Mouse (Mus musculus): ENCODE results near the gene Hmga1b.
A peak's percentile ranks its signal among the peaks of the same experiment; 100 is the strongest.
"Not testable (repeated sequence)": the region's sequence is repeated elsewhere in the genome, so short reads cannot be mapped to it uniquely, and the experiment has no call there.

Gene Hmga1b

DNA sequence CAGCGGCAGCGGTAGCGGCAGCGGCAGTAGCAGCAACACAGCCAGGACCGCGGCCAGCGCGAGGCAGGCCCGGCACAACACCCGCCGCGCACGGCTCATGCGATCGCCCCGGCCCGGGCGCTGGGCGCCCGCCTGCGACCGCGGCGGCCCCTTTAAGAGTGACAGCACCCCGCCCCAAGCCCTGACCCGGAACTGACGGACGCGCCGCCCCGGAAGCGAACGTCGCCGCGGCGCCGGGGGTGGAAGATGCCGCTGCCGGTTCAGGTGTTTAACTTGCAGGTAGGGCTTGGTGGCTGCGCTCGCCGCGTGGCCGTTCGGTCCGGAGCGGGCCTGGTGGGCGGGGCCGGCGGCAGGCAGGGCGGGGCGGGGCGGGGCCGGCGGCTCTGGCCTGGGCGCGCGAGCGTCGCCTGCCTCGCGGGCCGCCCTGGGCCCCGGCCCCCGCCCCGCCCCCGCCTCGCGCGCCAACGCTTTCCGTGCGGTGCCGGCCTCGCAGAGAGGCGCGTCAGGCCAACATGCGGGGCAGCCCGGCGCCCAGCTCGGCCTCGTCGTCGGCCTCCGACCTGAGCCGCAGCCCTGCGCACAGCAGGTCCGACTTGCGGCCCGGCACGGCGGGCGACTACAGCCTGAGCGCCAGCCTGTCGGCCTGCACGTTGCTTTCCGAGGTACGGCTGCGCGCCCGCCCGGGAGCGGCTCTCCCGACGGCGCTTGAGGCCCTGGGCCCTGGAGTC lies 21.6 kb downstream of the Hmga1b start, which contains the start of the genes Rfng and Gps1:
TSS of gene Rfng (minus strand) at position 144 of the 728 bp plus-strand sequence.
TSS of gene Gps1 (plus strand) at position 209 of the 728 bp plus-strand sequence.
- peak; percentile 89 for DNase-seq

DNA sequence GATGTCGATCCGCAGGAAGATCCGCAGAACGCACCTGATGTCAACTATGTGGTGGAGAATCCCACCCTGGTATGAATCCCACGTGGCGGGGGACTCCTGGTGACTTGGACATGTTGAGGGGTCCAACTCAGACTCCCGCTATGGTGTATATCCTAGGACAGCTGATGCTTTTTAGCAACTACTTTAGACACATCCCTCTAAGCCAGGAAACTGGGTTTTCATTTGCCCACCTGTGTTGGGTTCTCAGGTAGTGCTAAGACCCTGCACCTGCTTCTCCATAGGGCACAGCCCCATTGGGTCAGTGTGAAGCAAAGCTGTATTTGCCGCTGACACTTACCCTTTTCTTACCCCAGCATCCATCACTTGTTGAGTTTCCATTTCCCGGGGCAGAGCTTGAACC lies 22.6 kb downstream of the Hmga1b start:
- DNase-seq: no peak

GRCm38 (mm10) chr11:120788460-120788859 lies 25.9 kb downstream of the Hmga1b start:
- not testable (repeated sequence) for DNase-seq

DNA sequence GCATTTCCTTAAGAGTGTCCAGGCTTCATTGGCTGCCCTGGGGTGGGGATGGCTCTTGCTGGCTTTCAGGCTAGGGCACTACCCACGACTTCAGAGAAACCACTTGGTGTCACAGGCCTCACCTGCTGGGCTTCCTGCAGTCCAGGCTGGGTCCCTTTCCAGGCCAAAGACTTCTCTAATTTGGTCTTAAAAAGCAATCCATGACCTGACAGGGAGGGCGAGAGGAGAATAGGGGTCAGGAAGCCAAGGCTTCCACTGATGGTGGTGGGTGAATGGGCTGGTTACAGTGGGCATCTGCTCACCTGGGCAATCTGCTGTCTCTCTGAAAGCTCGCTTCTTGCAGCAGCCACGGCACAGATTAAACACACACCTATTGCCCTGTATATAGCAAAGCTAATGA lies 26.8 kb downstream of the Hmga1b start:
- DNase-seq: no peak

- DNase-seq: no peak
Measured at GRCm38 (mm10) chr11:120789810-120790209, 27.2 kb downstream of the Hmga1b start.

- no peak for DNase-seq
Measured at GRCm38 (mm10) chr11:120792652-120793051, 30.1 kb downstream of the Hmga1b start.

DNA sequence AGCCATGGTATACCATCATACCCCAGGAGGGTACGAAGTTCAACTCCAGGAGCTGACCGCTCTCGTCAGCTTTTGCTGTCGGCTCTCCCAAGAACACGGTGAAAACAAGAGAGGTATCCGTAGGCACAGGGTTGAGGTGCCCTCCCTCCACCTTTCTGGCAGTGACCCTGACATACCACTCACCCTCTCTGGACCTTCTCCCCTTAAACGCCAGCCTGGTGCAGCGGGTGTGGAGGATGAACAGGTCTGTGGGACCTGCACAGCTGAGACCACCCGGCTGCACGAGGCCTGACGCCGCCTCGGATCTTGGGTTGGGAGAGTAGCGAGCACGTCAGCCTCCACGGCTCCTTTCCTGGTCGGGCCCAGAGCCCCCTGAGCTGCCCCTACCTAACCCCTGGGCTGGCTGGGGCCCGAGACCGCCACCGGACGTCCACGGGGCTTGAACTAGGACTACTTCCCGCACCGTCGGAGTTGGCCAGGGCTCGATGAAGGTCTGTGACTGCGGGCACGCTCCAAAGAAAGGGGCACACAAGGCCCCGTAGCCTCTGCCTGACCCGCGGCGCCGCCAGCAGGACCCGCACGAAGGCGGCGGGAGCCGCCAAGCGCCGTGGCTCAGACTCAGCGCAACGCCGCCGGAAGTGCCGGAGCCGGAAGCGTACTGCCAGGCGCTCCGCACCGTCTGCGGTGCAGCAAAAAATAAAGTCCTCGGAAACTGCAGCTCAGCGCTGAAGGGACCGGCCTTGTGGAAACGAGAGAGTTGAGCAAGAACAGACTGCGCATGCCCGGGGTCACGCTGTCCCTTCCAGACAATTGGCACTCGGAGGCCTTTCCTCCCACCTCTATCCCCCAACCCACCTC lies 33.4 kb downstream of the Hmga1b start, which contains the start of gene Dus1l:
TSS of gene Dus1l (minus strand) at position 648 of the 858 bp plus-strand sequence.
- peak; percentile 98 for DNase-seq

- no peak for DNase-seq
Measured at GRCm38 (mm10) chr11:120796614-120796946, 34.0 kb downstream of the Hmga1b start.

DNA sequence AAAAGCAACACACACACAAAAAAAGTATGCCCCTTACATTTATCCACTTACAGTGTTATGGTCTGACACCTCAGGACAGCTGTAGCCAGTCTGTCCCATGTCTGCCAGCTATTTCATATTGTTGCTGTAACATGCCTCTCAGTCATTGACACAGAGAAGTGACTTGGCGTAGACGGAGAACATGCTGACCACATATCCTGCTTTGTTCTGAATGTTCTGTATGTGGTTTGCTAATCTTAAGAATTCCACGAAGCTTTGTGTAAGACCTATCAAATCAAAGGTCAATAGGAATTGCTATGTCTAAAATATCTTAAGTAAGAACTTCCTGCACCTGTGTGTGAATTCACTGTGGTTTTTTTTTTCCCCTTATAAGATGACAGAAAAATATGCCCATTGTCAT lies 35.6 kb downstream of the Hmga1b start:
- no peak for DNase-seq

GRCm38 (mm10) chr11:120799316-120799890 lies 36.8 kb downstream of the Hmga1b start:
- DNase-seq: no peak

GRCm38 (mm10) chr11:120800061-120800904 lies 37.7 kb downstream of the Hmga1b start:
- DNase-seq: peak; percentile 91

- no peak for DNase-seq
Measured at GRCm38 (mm10) chr11:120804274-120804673, 41.7 kb downstream of the Hmga1b start.

DNA sequence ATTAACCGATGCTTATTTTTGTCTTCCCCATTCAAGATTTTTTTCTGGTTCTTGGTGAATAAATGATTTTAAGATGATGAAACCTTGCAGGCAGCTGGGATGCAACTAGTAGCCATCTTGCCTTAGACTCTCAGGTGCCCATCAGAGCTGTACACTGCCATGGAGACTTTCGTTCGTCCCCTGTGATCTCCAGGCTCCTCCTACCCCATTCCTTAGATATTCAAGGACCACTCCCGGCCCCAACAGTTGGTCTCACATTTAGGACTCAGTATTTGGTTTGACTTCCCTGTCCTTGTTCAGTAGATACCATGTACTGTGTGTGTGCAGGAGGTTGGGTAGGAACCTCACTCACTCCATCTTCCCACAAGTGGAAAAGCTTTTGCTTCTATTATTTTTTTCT lies 42.2 kb downstream of the Hmga1b start:
- no peak for DNase-seq

DNA sequence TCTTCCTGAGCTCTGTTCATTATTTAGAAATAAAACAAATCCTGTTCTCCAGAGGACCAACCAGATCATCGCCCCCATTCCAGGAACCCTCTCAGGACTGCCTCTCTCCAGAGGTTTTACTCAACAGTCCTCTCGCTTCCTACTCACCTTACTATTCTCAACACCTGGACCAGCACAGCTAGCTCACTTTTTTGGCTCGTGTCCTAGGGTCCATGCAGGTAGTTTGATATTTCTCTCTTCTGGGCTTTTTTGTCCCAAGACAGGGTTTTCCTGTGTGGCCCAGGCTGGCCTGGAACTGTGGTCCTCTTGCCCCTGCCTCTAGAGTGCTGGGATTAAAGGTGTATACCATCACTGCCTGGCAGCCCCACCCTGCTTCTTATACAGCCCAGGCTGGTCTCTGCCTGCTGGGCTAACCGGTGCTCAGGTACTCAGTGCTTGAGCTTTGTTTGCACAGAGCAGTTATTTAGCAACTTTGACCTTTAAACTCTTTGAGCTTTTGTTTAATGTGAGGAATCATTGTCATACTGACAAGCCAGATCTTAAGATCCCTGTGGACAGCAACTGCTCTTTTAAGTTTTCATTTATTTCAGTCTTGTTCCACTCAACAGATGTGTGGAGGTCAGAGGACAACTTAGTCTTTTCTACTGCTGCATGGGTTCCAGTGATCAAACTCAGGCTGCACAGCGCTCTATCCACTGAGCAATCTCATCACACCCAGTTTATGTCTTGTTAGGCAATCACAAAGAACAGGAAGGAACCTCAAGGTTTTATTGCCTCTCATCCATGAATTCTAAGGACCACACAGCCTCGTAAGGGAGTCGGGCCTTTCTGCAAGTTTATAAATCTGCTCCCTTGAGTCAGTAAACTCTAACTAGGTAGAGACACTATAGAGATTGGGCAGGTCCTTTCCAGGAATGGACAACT lies 43.0 kb downstream of the Hmga1b start:
- DNase-seq: no peak

DNA sequence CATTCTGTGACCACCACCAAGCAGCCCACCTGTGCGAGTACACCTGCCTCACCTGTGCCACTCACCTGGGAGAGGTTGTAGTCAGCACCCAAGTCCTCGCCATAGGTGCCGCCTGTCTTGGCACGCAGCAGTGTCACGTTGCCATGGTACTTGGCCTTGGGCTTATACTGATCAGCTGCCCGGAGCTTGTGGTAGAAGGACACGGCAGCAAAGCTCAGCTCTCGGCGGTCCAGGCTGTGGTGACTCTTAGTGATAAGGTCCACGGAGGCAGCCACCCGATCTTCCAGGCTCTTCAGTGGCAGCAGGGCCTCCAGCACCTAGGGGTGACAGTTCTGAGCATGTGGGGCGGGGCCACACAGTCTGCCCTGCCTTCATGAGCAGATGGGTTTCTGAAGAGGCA lies 45.4 kb downstream of the Hmga1b start:
- DNase-seq: no peak

GRCm38 (mm10) chr11:120812068-120812467 lies 49.5 kb downstream of the Hmga1b start:
- DNase-seq: no peak

All from thymus, postnatal 4 days (tissue).